Mouse (Mus musculus) intestine, postnatal 0 days (tissue): ENCODE data around the gene Zfp367. TPM values are rescaled to one million over a fixed set of nuclear protein-coding genes. Genes with fewer than 3 reads are reported as not detected.

Experiments
- ATAC-seq: fragments of 200-750 bp; cut with Nextera tagmentation; 2 replicates; pipeline ENCODE4 v1.8.0; 2017; ENCODE audit warnings: mild to moderate bottlenecking, moderate TSS enrichment, moderate library complexity
- H3K27ac ChIP-seq: fragments of 300-500 bp; sonication (generic); 2 replicates; pipeline ENCODE4 v1.5.1; 2014; ENCODE audit warnings: mild to moderate bottlenecking, low read depth, low read length, moderate library complexity
- H3K27me3 ChIP-seq: fragments of 300-500 bp; sonication (generic); replicated peaks from 2 replicates; pipeline ENCODE4 v1.6.1; 2014; ENCODE audit warnings: low read length, mixed read lengths; ENCODE audit not compliant: control insufficient read depth, insufficient read depth
- H3K36me3 ChIP-seq: fragments of 300-500 bp; sonication (generic); 2 replicates; pipeline ENCODE4 v1.6.1; 2014; ENCODE audit warnings: mild to moderate bottlenecking, moderate library complexity; ENCODE audit not compliant: control insufficient read depth, insufficient read depth
- H3K4me1 ChIP-seq: fragments of 300-500 bp; sonication (generic); replicated peaks from 2 replicates; pipeline ENCODE4 v1.6.1; 2014; ENCODE audit warnings: antibody characterized with exemption, low read length, mixed read lengths; ENCODE audit not compliant: control insufficient read depth, insufficient read depth
- H3K4me2 ChIP-seq: fragments of 300-500 bp; sonication (generic); replicated peaks from 2 replicates; pipeline ENCODE4 v1.6.1; 2014; ENCODE audit warnings: low read depth, mild to moderate bottlenecking, moderate library complexity
- H3K4me3 ChIP-seq: fragments of 300-500 bp; sonication (generic); 2 replicates; pipeline ENCODE4 v1.5.1; 2014; ENCODE audit warnings: low read depth, low read length
- H3K9ac ChIP-seq: fragments of 300-500 bp; sonication (generic); 2 replicates; pipeline ENCODE4 v1.6.1; 2014; ENCODE audit warnings: mild to moderate bottlenecking, low read depth, low read length
- H3K9me3 ChIP-seq: fragments of 300-500 bp; sonication (generic); 2 replicates; pipeline ENCODE4 v1.6.1; 2016; ENCODE audit warnings: mixed run types; ENCODE audit not compliant: control insufficient read depth
- CTCF ChIP-seq: sonication (generic); IDR thresholded peaks from 2 replicates; pipeline ENCODE4 v1.5.1; 2016; ENCODE audit warnings: low read depth, mild to moderate bottlenecking, control low read depth, antibody characterized with exemption, moderate library complexity
- WGBS: fragments of 180-500 bp; shearing (Covaris S2); extraction: QIAGEN DNeasy Blood & Tissue Kit; methylation state at CpG from one replicate; pipeline ENCODE4 v1.1.7; 2014; 5-methylcytosine and 5-hydroxymethylcytosine counted together
- polyA plus RNA-seq: library from polyadenylated mRNA; unstranded; fragments of >200 nt; fragmentation: Nextera tagmentation; extraction: Ambion mirVana; gene quantifications from 2 replicates; pipeline ENCODE4 v1.2.1, GENCODE M21; 2015

The Zfp367 gene
- polyA plus RNA-seq, 1 experiment from 2014 or later = 8.9 TPM

DNA sequence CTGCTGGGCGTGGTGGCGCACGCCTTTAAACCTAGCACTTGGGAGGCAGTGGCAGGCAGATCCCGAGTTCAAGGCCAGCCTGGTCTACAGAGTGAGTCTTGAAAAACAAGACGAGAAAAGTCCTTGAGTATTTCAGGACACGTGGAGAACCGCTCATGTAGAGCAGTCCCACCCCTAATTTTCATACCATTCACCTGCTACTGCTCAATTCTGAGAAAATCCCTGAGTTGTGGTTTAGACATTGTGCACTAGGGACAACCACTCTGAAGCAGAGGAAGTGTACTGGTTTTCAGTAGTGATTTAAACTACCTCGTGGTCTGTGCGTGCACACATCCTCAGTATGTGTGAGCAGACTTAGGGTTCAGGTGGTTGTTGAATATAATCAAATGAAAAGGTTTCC, 32.6 kb upstream of the Zfp367 start:
- H3K36me3 ChIP-seq = peaks cover 8% of the 10 kb centered on the region; the same call in 1 of the 2 replicates
- no peaks in the 10 kb centered on the region for H3K4me1 ChIP-seq
- ATAC-seq = no peak
- no peak overlapping the region for H3K4me3 ChIP-seq
- no peak for TF ChIP-seq CTCF
- H3K9me3 ChIP-seq = no peaks in the 10 kb centered on the region
- no peak overlapping the region for H3K4me2 ChIP-seq
- WGBS = 87% methylated on average over 9 of the region's 9 CpGs
- no peaks in the 10 kb centered on the region for H3K27me3 ChIP-seq
- no peak overlapping the region for H3K27ac ChIP-seq
- no peak overlapping the region for H3K9ac ChIP-seq

DNA sequence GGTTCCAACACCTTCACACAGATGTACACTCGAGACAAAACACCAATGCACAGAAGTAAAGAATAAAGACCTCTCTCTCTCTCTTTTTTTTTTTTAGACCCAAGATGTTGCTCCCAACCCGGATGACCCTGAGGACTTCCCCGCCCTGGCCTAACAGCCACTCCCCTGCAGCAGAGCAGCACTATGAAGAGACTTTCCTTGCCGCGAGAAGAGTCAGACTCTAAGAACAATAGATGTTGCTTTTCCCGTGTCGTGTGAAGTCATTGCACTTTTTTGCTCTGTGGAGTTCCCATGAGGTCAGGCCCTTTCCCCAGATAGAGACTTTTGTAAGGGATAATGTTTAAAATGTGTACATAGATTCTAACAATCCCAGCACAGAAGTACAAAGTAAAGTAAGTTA, 32.2 kb upstream of the Zfp367 start:
- peaks cover 8% of the 10 kb centered on the region; the same call in 1 of the 2 replicates for H3K36me3 ChIP-seq
- no peaks in the 10 kb centered on the region for H3K27me3 ChIP-seq
- H3K4me2 ChIP-seq = no peak overlapping the region
- H3K27ac ChIP-seq = no peak overlapping the region
- no peak for TF ChIP-seq CTCF
- ATAC-seq = no peak
- no peaks in the 10 kb centered on the region for H3K4me1 ChIP-seq
- WGBS = 67% methylated on average over 7 of the region's 7 CpGs
- H3K9me3 ChIP-seq = no peaks in the 10 kb centered on the region
- H3K4me3 ChIP-seq = no peak overlapping the region
- no peak overlapping the region for H3K9ac ChIP-seq

DNA sequence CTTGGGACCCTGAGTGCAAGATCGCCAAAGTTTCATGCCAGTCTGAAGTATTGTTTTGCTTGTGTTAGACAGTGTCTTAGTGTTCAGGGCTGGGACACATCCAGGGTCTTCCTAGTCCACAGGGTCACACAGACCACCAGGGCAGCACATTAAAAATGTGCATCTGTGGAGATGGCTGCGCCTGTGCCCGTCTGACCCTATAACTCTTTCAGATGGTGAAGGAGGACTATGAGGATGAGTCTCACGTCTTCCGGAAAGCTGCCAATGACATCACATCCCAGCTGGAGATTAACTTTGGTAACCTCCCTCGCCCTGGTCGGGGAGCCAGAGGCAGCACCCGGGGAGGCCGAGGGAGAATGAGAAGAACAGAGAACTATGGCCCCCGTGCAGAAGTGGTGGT, 31.4 kb upstream of the Zfp367 start:
- Histone ChIP-seq H3K27ac (no peak overlapping the region), H3K4me1 (no peaks in the 10 kb centered on the region), H3K9me3 (no peaks in the 10 kb centered on the region), H3K36me3 (peaks cover 8% of the 10 kb centered on the region; the same call in 1 of the 2 replicates), H3K9ac (no peak overlapping the region), H3K4me3 (no peak overlapping the region), H3K4me2 (no peak overlapping the region), H3K27me3 (no peaks in the 10 kb centered on the region)
- WGBS = 91% methylated on average over 10 of the region's 10 CpGs
- no peak for ATAC-seq
- no peak for TF ChIP-seq CTCF

DNA sequence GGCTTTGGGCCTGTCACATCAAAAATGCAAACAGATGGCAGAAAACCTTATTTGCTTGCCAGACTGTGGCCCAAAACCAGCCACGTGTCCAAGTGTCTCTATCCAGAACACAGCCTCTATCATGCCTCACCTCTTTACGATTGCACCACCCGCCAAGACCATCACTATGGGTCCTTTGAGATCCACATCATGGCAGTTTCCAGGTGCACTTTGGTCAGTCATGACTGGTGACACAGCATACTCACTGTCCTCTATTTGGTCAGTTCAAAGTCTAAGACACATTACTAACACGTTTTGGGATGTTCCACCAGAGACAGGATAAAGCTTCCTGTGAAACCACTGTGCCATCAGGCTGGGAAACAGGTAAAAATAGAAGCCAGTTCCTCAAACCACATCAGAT, 30.6 kb upstream of the Zfp367 start:
- H3K4me3 ChIP-seq = no peak overlapping the region
- WGBS = 56% methylated on average over 4 of the region's 4 CpGs
- H3K9ac ChIP-seq = no peak overlapping the region
- peak; percentile 37; the same call in 1 of the 2 replicates for ATAC-seq
- H3K27ac ChIP-seq = no peak overlapping the region
- TF ChIP-seq CTCF = no peak
- no peaks in the 10 kb centered on the region for H3K4me1 ChIP-seq
- H3K36me3 ChIP-seq = peaks cover 8% of the 10 kb centered on the region; the same call in 1 of the 2 replicates
- no peaks in the 10 kb centered on the region for H3K9me3 ChIP-seq
- H3K27me3 ChIP-seq = no peaks in the 10 kb centered on the region
- no peak overlapping the region for H3K4me2 ChIP-seq

DNA sequence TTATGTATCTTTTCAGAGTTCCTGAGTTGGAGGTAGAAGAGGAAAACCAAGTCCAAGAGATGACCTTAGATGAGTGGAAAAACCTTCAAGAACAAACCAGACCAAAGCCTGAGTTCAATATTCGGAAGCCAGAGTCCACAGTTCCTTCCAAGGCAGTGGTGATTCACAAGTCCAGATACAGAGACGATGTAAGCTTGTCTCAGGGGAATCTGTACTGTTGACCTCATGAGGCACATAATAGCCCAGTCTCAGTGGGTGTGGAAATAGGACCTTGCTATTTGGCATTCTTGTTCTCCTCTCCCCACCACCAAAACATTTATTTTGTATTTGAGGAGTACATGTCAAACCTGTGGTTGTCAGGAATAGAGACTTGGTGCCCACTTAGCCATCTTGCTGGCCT, 29.1 kb upstream of the Zfp367 start:
- Histone ChIP-seq H3K9me3 (no peaks in the 10 kb centered on the region), H3K9ac (no peak overlapping the region), H3K4me1 (no peaks in the 10 kb centered on the region), H3K27me3 (no peaks in the 10 kb centered on the region), H3K4me3 (no peak overlapping the region), H3K27ac (no peak overlapping the region), H3K4me2 (no peak overlapping the region), H3K36me3 (peaks cover 5% of the 10 kb centered on the region; the same call in 1 of the 2 replicates)
- 0 out of 2 replicates have a peak, but pooled peaks have one; percentile 44 for ATAC-seq
- 59% methylated on average over 2 of the region's 2 CpGs for WGBS
- no peak for TF ChIP-seq CTCF

DNA sequence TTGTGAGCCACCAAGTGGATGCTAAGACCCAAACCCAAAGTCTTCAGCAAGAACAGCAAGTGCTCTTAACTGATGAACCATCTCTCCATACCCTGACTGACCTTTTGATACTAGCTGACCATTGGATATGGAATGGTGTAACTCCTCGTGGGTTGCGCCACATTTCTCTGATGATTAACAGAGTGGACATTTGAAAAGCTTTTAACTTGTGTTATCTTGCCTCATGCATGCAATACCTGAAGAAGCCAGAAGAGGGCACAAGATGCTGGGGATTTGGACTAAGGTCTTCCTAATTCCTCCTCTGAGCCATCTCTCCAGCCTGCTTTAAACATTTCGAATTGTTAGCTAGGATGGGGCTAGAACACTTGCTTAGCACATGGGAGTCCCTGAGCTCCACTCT, 27.9 kb upstream of the Zfp367 start:
- Histone ChIP-seq H3K27me3 (no peaks in the 10 kb centered on the region), H3K4me1 (no peaks in the 10 kb centered on the region), H3K4me3 (no peak overlapping the region), H3K9ac (no peak overlapping the region), H3K4me2 (no peak overlapping the region), H3K27ac (no peak overlapping the region), H3K9me3 (no peaks in the 10 kb centered on the region), H3K36me3 (peaks cover 12% of the 10 kb centered on the region; the same call in 1 of the 2 replicates)
- TF ChIP-seq CTCF = peak; percentile 80
- 74% methylated on average over 3 of the region's 3 CpGs for WGBS
- no peak for ATAC-seq

DNA sequence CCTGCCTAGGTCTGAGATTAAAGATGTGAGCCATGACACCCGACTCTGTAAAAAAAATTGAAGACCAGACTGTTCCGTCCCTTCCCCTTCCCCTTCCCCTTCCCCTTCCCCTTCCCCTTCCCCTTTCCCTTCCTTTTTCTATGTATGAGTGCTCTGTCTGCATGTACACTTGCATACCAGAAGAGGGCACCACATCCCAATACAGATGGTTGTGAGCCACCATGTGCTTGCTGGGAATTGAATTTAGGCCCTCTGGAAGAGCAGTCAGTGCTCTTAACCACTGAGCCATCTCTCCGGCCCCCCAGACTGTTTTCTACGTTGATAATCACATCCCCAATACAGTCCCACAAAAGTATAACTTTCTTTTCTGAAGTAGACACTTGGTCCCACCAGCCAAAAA, 27.3 kb upstream of the Zfp367 start:
- Histone ChIP-seq H3K9ac (no peak overlapping the region), H3K36me3 (peaks cover 14% of the 10 kb centered on the region; the same call in 1 of the 2 replicates), H3K4me3 (no peak overlapping the region), H3K4me2 (no peak overlapping the region), H3K27me3 (no peaks in the 10 kb centered on the region), H3K27ac (no peak overlapping the region), H3K4me1 (no peaks in the 10 kb centered on the region), H3K9me3 (no peaks in the 10 kb centered on the region)
- TF ChIP-seq CTCF = peak; percentile 43
- ATAC-seq = no peak
- WGBS = 92% methylated on average over 4 of the region's 4 CpGs
